Mouse (Mus musculus): Measurements from ENCODE around the gene Borcs8. TPM values are rescaled to one million over a fixed set of nuclear protein-coding genes. Genes with fewer than 3 reads are reported as not detected.

The Borcs8 gene
- total RNA-seq, 2 experiments from 2014 or later, result 20.5 to 24.7 TPM

DNA sequence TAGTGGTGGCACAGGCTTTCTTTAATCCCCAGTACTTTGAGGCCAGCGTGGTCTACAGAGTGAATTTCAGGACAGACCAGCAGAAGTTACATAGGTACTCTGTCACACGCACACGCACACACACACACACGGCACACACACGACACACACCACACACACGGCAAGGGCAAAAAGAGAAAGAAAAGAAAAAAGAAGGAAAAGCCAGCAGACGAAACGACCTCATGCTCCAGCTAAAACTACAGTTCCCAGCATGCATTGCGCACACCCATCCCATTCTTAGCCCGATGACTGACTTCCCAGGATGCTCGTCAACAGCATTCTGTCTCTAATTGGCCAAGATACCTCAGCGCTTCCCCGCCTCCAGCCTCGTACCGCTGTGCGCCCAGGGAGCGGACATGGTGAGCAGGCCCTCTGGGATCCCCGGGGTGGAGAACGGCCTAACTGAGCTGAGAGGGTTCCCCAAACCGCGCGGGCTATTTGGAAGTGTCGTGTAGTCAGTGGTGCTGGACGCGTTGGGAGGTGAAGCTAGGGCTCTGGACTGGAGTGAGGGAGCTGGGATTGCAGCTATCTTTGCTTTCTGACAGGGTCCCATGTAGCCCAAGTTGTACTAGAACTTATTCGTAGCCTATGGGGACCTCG, 32.9 kb downstream of the Borcs8 start, which contains the start of gene Tmem161a:
Gene Tmem161a (plus strand): TSS at position 314 of the 639 bp plus-strand sequence.
- peak; percentile 99 for ATAC-seq (replicated peaks; ENCODE audit: low FRiP score, poor library complexity, severe bottlenecking)

DNA sequence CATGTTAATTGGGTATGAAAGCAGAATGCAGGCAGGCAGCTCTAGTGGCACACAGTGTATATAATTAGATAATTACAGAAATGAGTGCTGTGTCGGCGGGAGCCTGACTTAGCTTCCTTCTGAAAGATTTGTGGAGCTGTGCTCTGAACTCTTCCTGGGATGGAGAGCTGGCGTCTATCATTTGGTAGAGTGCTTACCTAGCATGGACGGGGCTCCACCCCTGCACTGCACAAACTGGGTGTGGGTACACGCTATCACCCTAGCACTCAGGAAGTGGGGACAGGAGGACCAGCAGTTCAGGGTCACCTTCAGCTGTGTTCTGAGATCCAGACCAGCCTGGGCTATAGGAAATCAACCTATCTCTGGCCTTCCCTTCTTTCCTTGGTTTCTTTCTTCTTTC, 34.0 kb downstream of the Borcs8 start:
- 0 out of 2 replicates have a peak, but pooled peaks have one; percentile 28 for ATAC-seq (replicated peaks; ENCODE audit: low FRiP score, poor library complexity, severe bottlenecking)

DNA sequence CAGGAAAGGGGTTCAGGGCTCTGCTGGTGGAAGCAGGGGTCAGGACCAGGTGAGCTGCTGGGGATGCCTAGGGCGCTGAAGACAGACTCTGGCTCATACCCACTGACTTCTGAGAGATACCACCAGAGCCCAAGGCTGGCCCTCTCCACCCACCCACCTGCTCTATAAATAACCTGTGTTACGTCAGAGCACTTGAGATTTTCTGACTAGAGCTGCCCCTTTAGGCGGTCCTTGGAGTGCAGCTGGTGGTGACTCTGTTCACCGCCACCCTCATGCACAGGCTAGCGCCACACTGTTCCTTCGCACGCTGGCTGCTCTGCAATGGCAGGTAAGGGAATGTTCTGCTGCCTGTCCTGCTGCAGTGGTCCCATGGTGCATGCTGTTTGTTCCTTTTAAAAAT, 34.8 kb downstream of the Borcs8 start:
- ATAC-seq (replicated peaks; ENCODE audit: low FRiP score, poor library complexity, severe bottlenecking), result no peak

DNA sequence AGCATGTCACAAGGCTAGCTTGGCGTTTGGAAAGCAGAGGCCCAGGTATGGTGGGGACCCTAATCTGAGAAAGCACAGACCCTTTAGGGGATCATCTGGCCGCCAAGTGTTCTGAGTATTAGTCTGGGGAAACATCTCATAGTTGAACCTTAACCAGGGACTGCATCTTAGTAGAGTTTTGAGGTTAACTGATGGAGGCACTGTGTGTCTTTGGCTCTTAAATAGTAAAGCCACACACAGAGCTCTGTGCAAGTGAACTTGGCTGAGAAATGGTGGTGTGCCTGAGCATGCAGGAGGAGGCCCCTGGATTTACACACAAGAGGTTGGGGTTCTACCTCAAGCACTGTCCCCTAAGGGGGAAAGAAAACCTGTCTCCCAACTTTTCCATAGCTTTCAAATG, 38.9 kb downstream of the Borcs8 start:
- ATAC-seq (replicated peaks; ENCODE audit: low FRiP score, poor library complexity, severe bottlenecking), result no peak

DNA sequence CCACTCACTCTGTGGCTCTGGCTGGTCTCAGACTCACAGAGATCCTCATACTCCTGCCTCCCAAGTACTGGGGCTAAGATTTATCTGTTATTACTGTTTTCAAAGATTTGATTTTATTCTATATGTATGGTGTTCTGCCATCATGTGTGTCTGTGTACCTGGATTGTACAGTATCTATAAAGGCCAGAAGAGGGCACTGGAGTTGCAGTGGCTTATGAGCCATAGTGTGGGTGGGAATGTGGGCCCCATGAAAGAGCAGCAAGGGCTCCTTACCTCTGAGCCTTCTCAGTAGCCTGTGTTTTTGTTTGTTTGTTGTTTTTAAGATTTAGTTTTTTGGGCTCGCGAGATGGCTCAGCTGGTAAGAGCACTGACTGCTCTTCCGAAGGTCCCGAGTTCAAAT, 39.8 kb downstream of the Borcs8 start:
- no peak for ATAC-seq (replicated peaks; ENCODE audit: low FRiP score, poor library complexity, severe bottlenecking)

DNA sequence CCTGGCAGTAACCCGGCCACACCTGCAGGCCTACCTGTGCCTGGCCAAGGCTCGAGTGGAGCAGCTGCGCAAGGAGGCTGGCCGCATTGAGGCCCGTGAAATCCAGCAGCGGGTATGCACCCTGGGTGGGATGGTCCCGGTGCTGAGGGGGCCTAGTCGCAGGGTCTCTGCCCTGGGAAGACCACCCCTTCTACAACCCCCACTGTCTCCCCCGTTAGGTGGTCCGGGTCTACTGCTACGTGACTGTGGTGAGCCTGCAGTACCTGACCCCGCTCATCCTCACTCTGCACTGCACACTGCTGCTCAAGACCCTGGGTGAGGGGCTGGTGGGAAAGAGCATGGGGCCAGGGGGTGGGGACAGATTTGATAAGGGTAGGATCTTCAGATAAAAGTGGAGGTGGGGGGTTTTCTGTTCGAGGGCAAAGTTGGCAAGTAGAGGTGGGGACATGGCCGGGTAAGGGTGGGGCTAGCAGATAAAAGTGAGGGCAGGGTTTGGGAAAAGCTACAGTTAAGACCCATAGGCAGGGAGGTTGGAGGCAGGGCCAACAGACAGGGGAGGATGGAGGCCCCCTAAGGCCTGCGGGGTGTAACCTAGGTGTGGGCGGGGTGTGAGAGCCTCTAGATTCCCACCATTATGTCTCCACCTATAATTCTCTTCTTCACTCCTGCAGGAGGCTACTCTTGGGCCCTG, 42.1 kb downstream of the Borcs8 start:
- peak; percentile 50; the same call in 1 of the 2 replicates for ATAC-seq (replicated peaks; ENCODE audit: low FRiP score, poor library complexity, severe bottlenecking)

DNA sequence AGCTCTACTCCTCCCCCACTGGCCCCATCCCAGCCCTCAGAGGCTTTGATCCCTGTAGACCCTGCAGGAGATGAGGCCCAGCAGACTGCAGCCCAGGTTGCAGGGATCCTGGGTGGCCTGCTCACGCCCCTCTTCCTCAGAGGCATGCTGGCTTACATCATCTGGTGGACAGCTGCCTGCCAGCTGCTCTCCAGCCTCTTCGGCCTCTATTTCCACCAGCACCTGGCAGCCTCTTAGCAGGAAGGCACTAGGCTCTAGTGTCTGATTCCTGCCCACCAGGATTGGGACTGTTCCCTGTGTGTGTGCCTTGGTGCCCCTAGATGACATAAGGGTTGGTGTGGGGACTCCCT, 42.6 kb downstream of the Borcs8 start:
- ATAC-seq (replicated peaks; ENCODE audit: low FRiP score, poor library complexity, severe bottlenecking), result no peak

DNA sequence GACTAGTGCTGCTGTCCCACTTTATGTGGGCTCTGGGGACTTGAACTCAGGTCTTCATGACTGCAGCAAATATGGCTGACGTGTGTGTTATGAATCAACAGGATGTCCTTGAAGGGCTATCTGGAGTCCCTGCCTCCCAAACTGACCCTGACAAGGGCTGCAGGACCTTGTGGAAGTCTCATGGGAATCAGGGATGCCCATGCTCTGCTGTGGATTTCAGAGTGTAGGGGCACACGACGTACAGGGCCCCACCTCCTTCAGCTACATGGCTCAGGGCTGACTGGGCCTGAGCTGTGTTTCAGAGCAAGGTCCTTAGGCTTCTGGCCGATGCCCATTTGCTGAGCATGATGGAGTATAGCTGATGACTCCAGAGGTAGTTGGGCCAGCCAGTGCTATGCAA, 43.9 kb downstream of the Borcs8 start:
- no peak for ATAC-seq (replicated peaks; ENCODE audit: low FRiP score, poor library complexity, severe bottlenecking)

DNA sequence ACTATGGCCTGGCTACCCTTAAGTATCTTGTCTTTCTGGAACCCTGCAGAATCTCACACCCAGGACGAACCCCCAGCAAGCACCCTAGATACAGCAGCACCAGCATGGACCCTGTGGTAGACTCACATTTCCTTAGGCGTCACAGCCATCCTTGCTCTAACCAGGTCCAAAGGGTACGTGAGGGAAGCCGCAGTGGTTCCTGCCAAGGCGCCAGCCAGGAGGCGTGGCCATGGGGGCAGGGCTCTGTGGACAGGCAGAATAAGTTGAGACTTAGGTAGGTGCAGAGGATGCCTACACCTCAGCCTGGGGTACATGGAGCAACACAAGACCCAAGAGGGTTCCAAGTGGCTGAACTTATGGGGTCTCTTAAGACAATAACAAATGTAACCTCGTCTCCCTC, 49.4 kb downstream of the Borcs8 start:
- no peak for ATAC-seq (replicated peaks; ENCODE audit: low FRiP score, poor library complexity, severe bottlenecking)

DNA sequence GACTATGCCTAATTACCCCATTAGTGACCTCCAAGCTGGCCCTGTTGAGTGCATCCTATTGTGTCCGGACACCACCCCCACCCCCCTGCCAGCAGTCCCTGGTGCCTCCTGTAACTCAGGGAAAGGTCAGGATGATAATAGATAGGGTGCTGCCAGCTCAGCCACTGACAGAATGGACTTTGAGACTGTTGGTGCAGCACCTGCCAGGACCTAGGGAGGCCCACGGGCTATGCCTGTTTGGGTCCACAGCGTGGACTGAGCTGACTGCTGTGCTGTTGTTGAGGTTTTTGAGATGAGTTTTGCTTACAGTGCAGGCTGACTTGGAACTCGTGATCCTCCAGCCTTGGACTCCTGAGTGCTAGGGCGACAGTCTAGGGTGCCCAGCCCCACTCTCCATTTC, 53.9 kb downstream of the Borcs8 start:
- ATAC-seq (replicated peaks; ENCODE audit: low FRiP score, poor library complexity, severe bottlenecking), result no peak

DNA sequence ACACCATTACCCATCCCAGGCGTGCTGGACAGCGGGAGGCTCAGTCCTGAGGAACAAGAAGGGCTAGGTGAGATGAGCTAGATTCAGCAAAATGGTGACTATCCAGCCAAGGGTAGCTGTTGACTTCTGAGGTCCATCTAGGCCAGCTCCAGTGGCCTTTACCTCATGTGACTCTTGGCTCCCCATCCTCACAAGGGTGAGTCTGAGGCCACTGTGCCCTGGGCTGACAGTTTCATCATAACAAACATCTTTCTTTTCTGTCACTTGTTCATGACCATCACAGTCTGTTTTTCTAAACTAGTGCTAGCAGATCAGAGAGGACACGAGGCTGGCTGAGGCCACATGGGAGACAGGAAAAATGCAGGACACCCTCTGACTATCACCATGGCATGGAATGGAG, 54.9 kb downstream of the Borcs8 start:
- ATAC-seq (replicated peaks; ENCODE audit: low FRiP score, poor library complexity, severe bottlenecking), result no peak

DNA sequence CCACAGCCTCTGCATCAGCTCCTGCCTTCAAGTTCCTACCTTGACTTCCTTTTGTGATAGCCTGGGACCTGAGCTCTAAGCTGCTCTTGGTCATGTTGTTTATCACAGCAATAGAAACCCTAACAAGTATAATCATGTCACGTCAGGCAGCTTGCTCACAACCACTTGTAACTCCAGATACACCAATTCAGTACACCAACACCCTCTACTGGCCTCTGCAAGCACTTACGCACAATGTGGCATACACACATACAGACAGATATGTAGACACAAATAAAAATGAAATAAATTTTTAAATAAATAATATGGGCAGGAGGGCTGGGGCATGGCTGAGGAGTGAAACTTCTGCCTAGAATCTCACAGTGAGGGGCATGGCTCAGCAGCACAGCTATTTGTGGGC, 56.5 kb downstream of the Borcs8 start:
- ATAC-seq (replicated peaks; ENCODE audit: low FRiP score, poor library complexity, severe bottlenecking), result no peak

Other genes starting within 250 kb of the Borcs8 start
- gene Tssk6, start 237.3 kb upstream of the Borcs8 start, total RNA-seq (2015; ENCODE audit: low replicate concordance), result not detected in 2 replicates
- not detected in 2 replicates for gene Tssk6, start 237.3 kb upstream of the Borcs8 start, total RNA-seq (2017; ENCODE audit: low replicate concordance)
- gene Ndufa13, start 236.9 kb upstream of the Borcs8 start, total RNA-seq (2015; ENCODE audit: low replicate concordance), result 20.5 and 29.6 TPM in 2 replicates
- 29.0 and 40.8 TPM in 2 replicates for gene Ndufa13, start 236.9 kb upstream of the Borcs8 start, total RNA-seq (2017; ENCODE audit: low replicate concordance)
- gene Yjefn3, start 236.8 kb upstream of the Borcs8 start, total RNA-seq (2015; ENCODE audit: low replicate concordance), result not detected in 2 replicates
- not detected in 2 replicates for gene Yjefn3, start 236.8 kb upstream of the Borcs8 start, total RNA-seq (2017; ENCODE audit: low replicate concordance)
- gene Gatad2a, start 143.1 kb upstream of the Borcs8 start, total RNA-seq (2015; ENCODE audit: low replicate concordance), result 42.8 and 46.9 TPM in 2 replicates
- 47.5 and 48.0 TPM in 2 replicates for gene Gatad2a, start 143.1 kb upstream of the Borcs8 start, total RNA-seq (2017; ENCODE audit: low replicate concordance)
- gene Mau2, start 96.8 kb upstream of the Borcs8 start, total RNA-seq (2015; ENCODE audit: low replicate concordance), result 27.2 and 35.3 TPM in 2 replicates
- gene Mau2, start 96.8 kb upstream of the Borcs8 start, total RNA-seq (2017; ENCODE audit: low replicate concordance), result 39.1 and 39.2 TPM in 2 replicates
- 15.9 and 20.1 TPM in 2 replicates for gene Sugp1, start 96.7 kb upstream of the Borcs8 start, total RNA-seq (2015; ENCODE audit: low replicate concordance)
- 21.0 and 24.9 TPM in 2 replicates for gene Sugp1, start 96.7 kb upstream of the Borcs8 start, total RNA-seq (2017; ENCODE audit: low replicate concordance)
- 1.3 TPM in 1 of 2 replicates, not detected in the other for gene Tm6sf2, start 66.6 kb upstream of the Borcs8 start, total RNA-seq (2015; ENCODE audit: low replicate concordance)
- not detected in 2 replicates for gene Tm6sf2, start 66.6 kb upstream of the Borcs8 start, total RNA-seq (2017; ENCODE audit: low replicate concordance)
- gene Hapln4, start 56.0 kb upstream of the Borcs8 start, total RNA-seq (2015; ENCODE audit: low replicate concordance), result not detected in 2 replicates
- not detected in 2 replicates for gene Hapln4, start 56.0 kb upstream of the Borcs8 start, total RNA-seq (2017; ENCODE audit: low replicate concordance)
- gene Ncan, start 18.6 kb upstream of the Borcs8 start, total RNA-seq (2015; ENCODE audit: low replicate concordance), result not detected in 2 replicates
- gene Ncan, start 18.6 kb upstream of the Borcs8 start, total RNA-seq (2017; ENCODE audit: low replicate concordance), result not detected in 2 replicates
- 8.3 TPM in 1 of 2 replicates, not detected in the other for gene Nr2c2ap, start 8.2 kb upstream of the Borcs8 start, total RNA-seq (2015; ENCODE audit: low replicate concordance)
- 2.3 TPM in 1 of 2 replicates, not detected in the other for gene Nr2c2ap, start 8.2 kb upstream of the Borcs8 start, total RNA-seq (2017; ENCODE audit: low replicate concordance)
- 5.8 and 16.3 TPM in 2 replicates for gene Rfxank, start 345 bp upstream of the Borcs8 start, total RNA-seq (2015; ENCODE audit: low replicate concordance)
- gene Rfxank, start 345 bp upstream of the Borcs8 start, total RNA-seq (2017; ENCODE audit: low replicate concordance), result 2.3 and 4.9 TPM in 2 replicates
- not detected in 2 replicates for gene Mef2b, start 212 bp downstream of the Borcs8 start, total RNA-seq (2015; ENCODE audit: low replicate concordance)
- not detected in 2 replicates for gene Mef2b, start 212 bp downstream of the Borcs8 start, total RNA-seq (2017; ENCODE audit: low replicate concordance)
- 2.9 and 14.1 TPM in 2 replicates for gene Tmem161a, start 32.9 kb downstream of the Borcs8 start, total RNA-seq (2015; ENCODE audit: low replicate concordance)
- 4.9 and 6.5 TPM in 2 replicates for gene Tmem161a, start 32.9 kb downstream of the Borcs8 start, total RNA-seq (2017; ENCODE audit: low replicate concordance)
- gene Slc25a42, start 72.8 kb downstream of the Borcs8 start, total RNA-seq (2015; ENCODE audit: low replicate concordance), result 30.6 and 35.3 TPM in 2 replicates
- gene Slc25a42, start 72.8 kb downstream of the Borcs8 start, total RNA-seq (2017; ENCODE audit: low replicate concordance), result 16.2 and 24.4 TPM in 2 replicates
- gene Sugp2, start 94.7 kb downstream of the Borcs8 start, total RNA-seq (2015; ENCODE audit: low replicate concordance), result 36.8 and 49.0 TPM in 2 replicates
- gene Sugp2, start 94.7 kb downstream of the Borcs8 start, total RNA-seq (2017; ENCODE audit: low replicate concordance), result 51.5 and 60.7 TPM in 2 replicates
- gene Armc6, start 95.0 kb downstream of the Borcs8 start, total RNA-seq (2015; ENCODE audit: low replicate concordance), result 15.1 and 26.4 TPM in 2 replicates
- gene Armc6, start 95.0 kb downstream of the Borcs8 start, total RNA-seq (2017; ENCODE audit: low replicate concordance), result 5.1 TPM in 1 of 2 replicates, not detected in the other
- gene Homer3, start 143.3 kb downstream of the Borcs8 start, total RNA-seq (2015; ENCODE audit: low replicate concordance), result 1.3 TPM in 1 of 2 replicates, not detected in the other
- gene Homer3, start 143.3 kb downstream of the Borcs8 start, total RNA-seq (2017; ENCODE audit: low replicate concordance), result not detected in 2 replicates
- gene Ddx49, start 163.0 kb downstream of the Borcs8 start, total RNA-seq (2015; ENCODE audit: low replicate concordance), result 2.5 and 9.2 TPM in 2 replicates
- 12.5 and 30.4 TPM in 2 replicates for gene Ddx49, start 163.0 kb downstream of the Borcs8 start, total RNA-seq (2017; ENCODE audit: low replicate concordance)
- 78.6 and 122 TPM in 2 replicates for gene Cope, start 163.0 kb downstream of the Borcs8 start, total RNA-seq (2015; ENCODE audit: low replicate concordance)
- gene Cope, start 163.0 kb downstream of the Borcs8 start, total RNA-seq (2017; ENCODE audit: low replicate concordance), result 16.7 and 51.7 TPM in 2 replicates
- gene Cers1, start 176.3 kb downstream of the Borcs8 start, total RNA-seq (2015; ENCODE audit: low replicate concordance), result not detected in 2 replicates
- gene Cers1, start 176.3 kb downstream of the Borcs8 start, total RNA-seq (2017; ENCODE audit: low replicate concordance), result not detected in 2 replicates
- gene Gdf1, start 190.3 kb downstream of the Borcs8 start, total RNA-seq (2015; ENCODE audit: low replicate concordance), result not detected in 2 replicates
- gene Gdf1, start 190.3 kb downstream of the Borcs8 start, total RNA-seq (2017; ENCODE audit: low replicate concordance), result not detected in 2 replicates
- 18.4 and 20.2 TPM in 2 replicates for gene Upf1, start 213.8 kb downstream of the Borcs8 start, total RNA-seq (2015; ENCODE audit: low replicate concordance)
- 32.5 and 43.9 TPM in 2 replicates for gene Upf1, start 213.8 kb downstream of the Borcs8 start, total RNA-seq (2017; ENCODE audit: low replicate concordance)
- not detected in 2 replicates for gene Comp, start 234.1 kb downstream of the Borcs8 start, total RNA-seq (2015; ENCODE audit: low replicate concordance)
- 0.39 TPM in 1 of 2 replicates, not detected in the other for gene Comp, start 234.1 kb downstream of the Borcs8 start, total RNA-seq (2017; ENCODE audit: low replicate concordance)

Measured in erythroid progenitor cell, adult 5-6 weeks (primary cell).